ENCODE assay signal across 24 mouse cellular contexts in the genomic region with DNA sequence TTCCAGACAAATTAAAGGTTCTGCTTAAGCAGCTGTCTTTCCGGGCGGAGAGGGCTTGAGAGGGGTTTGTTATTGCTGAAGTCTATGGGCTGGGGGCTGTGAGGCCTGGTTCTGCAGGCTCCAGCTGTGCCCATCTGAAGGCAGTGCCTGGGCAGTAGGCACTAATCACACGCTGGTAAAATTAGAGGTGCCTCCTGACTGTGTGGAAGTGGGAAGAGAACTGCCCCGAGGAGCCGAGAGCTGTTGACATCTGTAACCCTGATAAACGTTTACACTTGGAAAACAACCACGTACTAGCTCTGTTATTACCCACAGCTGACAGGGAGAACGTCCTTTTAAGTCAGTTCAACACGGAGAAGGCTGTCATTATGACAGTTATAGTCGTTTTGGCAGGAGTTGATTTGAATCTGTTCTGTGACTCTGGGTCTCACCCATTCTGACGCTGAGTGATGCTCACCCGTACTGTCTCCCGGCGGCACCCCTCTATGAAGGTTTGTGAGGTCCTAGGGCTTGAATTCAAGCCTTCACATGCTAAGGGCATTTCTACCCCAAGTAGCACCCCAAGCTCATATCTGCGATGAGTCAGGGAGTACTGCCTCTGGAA. TPM values are rescaled to one million over a fixed set of nuclear protein-coding genes. Genes with fewer than 3 reads are reported as not detected.
DNase-seq lines count a peak whose midpoint lies in the region; ATAC-seq and TF ChIP-seq lines count a peak whose summit lies in the region.
"Had no signal": no experiment of that assay in that cellular context is flagged by ENCODE, and none has a peak within 500 bp of the region (broad histone marks: within the 10 kb centered on the region; RNA-seq: fewer than 3 reads in every experiment).

No protein-coding gene starts in this region.

- no peak overlapping the region for H3K4me3 ChIP-seq in heart, embryonic 15.5 days
- no peak overlapping the region for H3K4me3 ChIP-seq in heart, adult 2 months
- H3K4me3 ChIP-seq: hindbrain, embryonic 12.5 days; intestine, embryonic 15.5 days; limb, embryonic 13.5 days; lung, embryonic 15.5 days; stomach, embryonic 15.5 days had no signal

- no peaks in the 10 kb centered on the region for H3K79me2 ChIP-seq in heart, adult 2 months (replicated peaks; ENCODE audit: control insufficient read depth, insufficient read depth, low read length)

- H3K4me2 ChIP-seq in heart, embryonic 15.5 days, result no peak overlapping the region
- H3K4me2 ChIP-seq: hindbrain, embryonic 12.5 days; intestine, embryonic 15.5 days; limb, embryonic 13.5 days; liver, embryonic 11.5 days; lung, embryonic 15.5 days; midbrain, embryonic 11.5 days; stomach, embryonic 15.5 days had no signal

- H3K36me3 ChIP-seq in heart, embryonic 15.5 days, result no peaks in the 10 kb centered on the region
- H3K36me3 ChIP-seq in heart, adult 2 months (ENCODE audit: control insufficient read depth, insufficient read depth, low read length), result no peaks in the 10 kb centered on the region
- H3K36me3 ChIP-seq: hindbrain, embryonic 12.5 days; intestine, embryonic 15.5 days; lung, embryonic 15.5 days; stomach, embryonic 15.5 days had no signal

- H3K9me3 ChIP-seq in heart, embryonic 15.5 days (replicated peaks), result no peaks in the 10 kb centered on the region
- H3K9me3 ChIP-seq: hindbrain, embryonic 12.5 days; intestine, embryonic 15.5 days; limb, embryonic 13.5 days; lung, embryonic 15.5 days; stomach, embryonic 15.5 days had no signal

- H3K4me1 ChIP-seq in heart, embryonic 15.5 days (replicated peaks), result peaks cover 11% of the 10 kb centered on the region
- H3K4me1 ChIP-seq in heart, adult 2 months (ENCODE audit: control insufficient read depth, insufficient read depth, low read length), result no peaks in the 10 kb centered on the region
- H3K4me1 ChIP-seq: hindbrain, embryonic 12.5 days; intestine, embryonic 15.5 days; lung, embryonic 15.5 days; stomach, embryonic 15.5 days had no signal

- DNase-seq in adrenal gland, adult 2 months, result peak; percentile 21
- no peak for DNase-seq in adrenal gland, adult 18-20 months (ENCODE audit: low spot score in 2 of 2)
- peak; percentile 15 for DNase-seq in heart, adult 18-20 months
- no peak for DNase-seq in heart, postnatal 14 days
- no peak for DNase-seq in heart, adult 2 months
- DNase-seq in lung, postnatal 36 days, result no peak
- DNase-seq: adrenal gland, postnatal 10 days; cerebellum, adult 18-20 months; cerebellum, postnatal 10 days; gastrocnemius, postnatal 10 days; kidney, adult 2 months; right cerebral cortex, postnatal 25 days had no signal

- TF ChIP-seq POLR2A in heart, adult 2 months (IDR thresholded peaks at IDR 0.05; ENCODE audit: insufficient read depth, low read depth, low read length), result no peak

- no peak for TF ChIP-seq CTCF in heart, adult 2 months (IDR thresholded peaks at IDR 0.05)

- no peak for TF ChIP-seq EP300 in heart, adult 2 months (IDR thresholded peaks at IDR 0.05; ENCODE audit: insufficient read depth, low read depth, low read length)

- intact Hi-C loops in heart, postnatal 14 days (cut with DNase I), result no loop called here
- intact Hi-C loops in heart, adult 2 months (cut with DNase I), result no loop called here

- 49% methylated on average over 15 of the region's 15 CpGs for WGBS in heart, embryonic 15.5 days
- 52% methylated on average over 15 of the region's 15 CpGs for WGBS in heart, adult 2 months

- H3K9ac ChIP-seq in heart, embryonic 15.5 days, result no peak overlapping the region
- no peak overlapping the region; the same call in 1 of the 2 replicates for H3K9ac ChIP-seq in heart, adult 2 months (ENCODE audit: low read depth, low read length)
- H3K9ac ChIP-seq: hindbrain, embryonic 12.5 days; intestine, embryonic 15.5 days; limb, embryonic 13.5 days; lung, embryonic 15.5 days; stomach, embryonic 15.5 days had no signal

- peak overlapping the region; percentile 60 for H3K27ac ChIP-seq in heart, embryonic 15.5 days
- H3K27ac ChIP-seq in heart, adult 2 months, result no peak overlapping the region
- H3K27ac ChIP-seq: hindbrain, embryonic 12.5 days; hindbrain, postnatal 0 days; intestine, embryonic 15.5 days; limb, embryonic 13.5 days; lung, embryonic 15.5 days; stomach, embryonic 15.5 days had no signal

- peak; percentile 70; the same call in 1 of the 2 replicates for ATAC-seq in heart, embryonic 15.5 days (replicated peaks; ENCODE audit: insufficient number of reproducible peaks, insufficient read depth, low FRiP score, low read depth)
- ATAC-seq: activated CD4-positive, CD25-positive, alpha-beta regulatory T cell, adult 4 months; hindbrain, postnatal 0 days; intestine, embryonic 15.5 days; midbrain, embryonic 16.5 days had no signal

- no peaks in the 10 kb centered on the region for H3K27me3 ChIP-seq in heart, embryonic 15.5 days
- no peaks in the 10 kb centered on the region for H3K27me3 ChIP-seq in heart, adult 2 months (ENCODE audit: control insufficient read depth, insufficient read depth, low read length)
- H3K27me3 ChIP-seq: CH12.LX; hindbrain, embryonic 12.5 days; intestine, embryonic 15.5 days; limb, embryonic 13.5 days; lung, embryonic 15.5 days; stomach, embryonic 15.5 days had no signal

RNA-seq across cellular contexts. Expression of gene Egf, which starts 40.5 kb away (rescaled TPM):
- 1 to 10 TPM in 1 of 2 experiments, under 1 TPM in 1; 0.66 to 1.1 TPM for total RNA-seq in adrenal gland, adult 2 months (2021)
- 0.54 and 1.7 TPM in 2 replicates for polyA plus RNA-seq in adrenal gland, adult 2 months (2012; rRNA removed)
- under 1 TPM; 0.42 to 0.53 TPM for total RNA-seq in adrenal gland, adult 18-20 months (2021)
- 1 to 10 TPM; 2.1 to 2.9 TPM for total RNA-seq in heart, adult 18-20 months (2021)
- 1 to 10 TPM; 1.7 to 2.3 TPM for total RNA-seq in heart, postnatal 14 days (2021)
- polyA plus RNA-seq in heart, embryonic 15.5 days (2015; fragmentation: Nextera tagmentation; extraction: Ambion mirVana), result 2.3 TPM in 2 replicates
- total RNA-seq in heart, adult 2 months (2021), result 1 to 10 TPM; 1.3 to 3.1 TPM
- polyA plus RNA-seq in heart, adult 2 months (2012; rRNA removed), result 5.4 and 12.9 TPM in 2 replicates

Comparison
In these comparisons a context has a peak if more than half of its experiments do, and no peak if none do; other contexts are left out.
1. DNase-seq: peak in adrenal gland, adult 2 months (single experiment) and heart, adult 18-20 months (2 of 2); none in adrenal gland, adult 18-20 months (0 of 2), heart, postnatal 14 days (0 of 2), heart, adult 2 months (0 of 2) and lung, postnatal 36 days (single experiment).